Mouse (Mus musculus) liver, embryonic 12.5 days (tissue): ENCODE results near the gene Nlrp4a. TPM values are rescaled to one million over a fixed set of nuclear protein-coding genes. Genes with fewer than 3 reads are reported as not detected.
"Not testable (repeated sequence)": the region's sequence is repeated elsewhere in the genome, so short reads cannot be mapped to it uniquely, and the experiment has no call there.

ENCODE experiments used
- ATAC-seq: fragments of 200-750 bp; cut with Nextera tagmentation; 2 replicates; pipeline ENCODE4 v1.8.0; 2017; ENCODE audit warnings: moderate number of reproducible peaks, mild to moderate bottlenecking, moderate library complexity
- H3K27ac ChIP-seq: fragments of 300-500 bp; sonication (generic); 2 replicates; pipeline ENCODE4 v1.5.1; 2016; ENCODE audit warnings: mild to moderate bottlenecking
- H3K27me3 ChIP-seq: fragments of 300-500 bp; sonication (generic); replicated peaks from 2 replicates; pipeline ENCODE4 v1.6.1; 2016; ENCODE audit warnings: mild to moderate bottlenecking, moderate library complexity
- H3K36me3 ChIP-seq: fragments of 300-500 bp; sonication (generic); 2 replicates; pipeline ENCODE4 v1.6.1; 2016; ENCODE audit warnings: mild to moderate bottlenecking, moderate library complexity
- H3K4me1 ChIP-seq: fragments of 300-500 bp; sonication (generic); 2 replicates; pipeline ENCODE4 v1.6.1; 2016
- H3K4me2 ChIP-seq: fragments of 300-500 bp; sonication (generic); 2 replicates; pipeline ENCODE4 v1.6.1; 2016; ENCODE audit warnings: mild to moderate bottlenecking, moderate library complexity
- H3K4me3 ChIP-seq: fragments of 300-500 bp; sonication (generic); 2 replicates; pipeline ENCODE4 v1.5.1; 2016; ENCODE audit warnings: mild to moderate bottlenecking, moderate library complexity
- H3K9ac ChIP-seq: fragments of 300-500 bp; sonication (generic); 2 replicates; pipeline ENCODE4 v1.6.1; 2016; ENCODE audit warnings: mild to moderate bottlenecking, moderate library complexity
- H3K9me3 ChIP-seq: fragments of 300-500 bp; sonication (generic); replicated peaks from 2 replicates; pipeline ENCODE4 v1.6.1; 2016; ENCODE audit warnings: mild to moderate bottlenecking, moderate library complexity
- WGBS: fragments of 180-500 bp; shearing (Covaris S2); methylation state at CpG from one replicate; pipeline ENCODE4 v1.1.7; 2016; ENCODE audit not compliant: insufficient replicate concordance; 5-methylcytosine and 5-hydroxymethylcytosine counted together
- polyA plus RNA-seq: library from polyadenylated mRNA; unstranded; fragments of >200 nt; fragmentation: Nextera tagmentation; extraction: Ambion mirVana; gene quantifications from 2 replicates; pipeline ENCODE4 v1.2.1, GENCODE M21; 2016

Nlrp4a gene
- polyA plus RNA-seq = not detected in 2 replicates

DNA sequence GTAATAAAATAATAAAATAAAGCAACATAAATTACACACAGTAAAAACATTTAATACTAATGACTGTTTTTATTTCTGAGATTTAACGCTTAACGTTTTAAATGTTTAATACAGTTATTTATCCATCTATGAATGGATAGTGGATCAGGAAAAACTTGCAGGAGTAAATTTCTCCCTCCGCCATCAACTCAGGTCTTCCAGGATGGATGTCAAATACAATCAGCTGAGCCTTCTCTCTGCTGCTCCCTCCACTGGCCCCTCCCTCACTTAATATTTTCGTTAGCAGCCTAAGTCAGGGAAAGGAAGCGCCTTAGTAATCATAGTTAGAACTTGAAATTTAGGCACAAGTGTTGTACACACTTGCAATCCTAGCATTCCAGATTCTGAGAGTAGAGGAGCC is at the start of gene Nlrp4a:
Gene Nlrp4a, plus strand, starts transcription at position 301 of the 400 bp plus-strand sequence.
- Histone ChIP-seq H3K4me1 (no peaks in the 10 kb centered on the region), H3K27ac (no peak within 1 kb of the TSS), H3K9ac (no peak within 1 kb of the TSS), H3K36me3 (no peaks in the 10 kb centered on the region), H3K4me2 (no peak within 1 kb of the TSS), H3K27me3 (no peaks in the 10 kb centered on the region), H3K4me3 (no peak within 1 kb of the TSS), H3K9me3 (no peaks in the 10 kb centered on the region)
- ATAC-seq = no peak
- WGBS = 61% methylated on average over 5 of the region's 5 CpGs

DNA sequence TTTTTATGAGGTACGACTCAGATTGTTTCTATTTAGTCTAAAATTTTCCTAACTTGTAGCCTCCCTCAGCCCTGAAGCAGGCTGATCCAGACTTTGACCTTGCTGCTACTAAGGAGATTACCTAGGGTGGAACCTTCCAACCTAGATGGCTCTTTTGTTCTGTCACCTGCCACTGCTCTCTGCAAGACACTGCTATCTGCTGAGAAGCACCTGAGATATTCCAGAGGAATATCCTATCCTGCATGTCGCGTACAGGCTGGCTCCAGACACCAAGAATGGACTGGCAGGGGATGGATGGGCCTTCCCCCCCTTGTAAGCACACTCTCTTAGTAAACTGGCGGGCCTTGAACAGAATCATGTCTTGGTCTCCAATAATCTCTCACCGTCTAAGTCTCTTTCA is 48.2 kb upstream of the Nlrp4a start:
- not testable (repeated sequence) for H3K9ac ChIP-seq, H3K4me2 ChIP-seq, H3K27ac ChIP-seq, H3K4me3 ChIP-seq, H3K27me3 ChIP-seq, ATAC-seq, H3K9me3 ChIP-seq, H3K36me3 ChIP-seq, H3K4me1 ChIP-seq
- 63% methylated on average over 5 of the region's 5 CpGs for WGBS

DNA sequence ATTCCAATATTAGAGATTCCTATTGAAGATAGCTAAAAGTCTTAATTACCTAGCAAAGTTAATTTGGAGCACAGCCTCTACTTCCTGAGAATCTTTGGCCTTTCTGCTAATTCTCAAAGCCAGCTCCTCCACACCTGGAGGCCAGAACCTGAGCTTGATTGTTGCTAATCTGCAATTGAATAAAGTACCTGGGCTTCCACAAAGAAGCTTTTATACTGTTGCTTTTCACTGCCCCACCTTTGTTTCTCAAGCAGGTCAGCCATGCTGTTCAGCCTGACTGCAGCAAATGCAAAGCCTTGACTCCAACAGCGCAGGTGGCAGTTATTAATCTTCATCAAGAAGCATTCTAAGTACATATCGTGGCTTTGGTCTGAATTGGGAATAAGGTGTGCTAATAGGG is 43.8 kb upstream of the Nlrp4a start:
- not testable (repeated sequence) for H3K36me3 ChIP-seq, H3K4me1 ChIP-seq, H3K4me3 ChIP-seq, H3K27me3 ChIP-seq, H3K9ac ChIP-seq, ATAC-seq, H3K9me3 ChIP-seq, H3K27ac ChIP-seq, H3K4me2 ChIP-seq
- 43% methylated on average over 2 of the region's 2 CpGs for WGBS

DNA sequence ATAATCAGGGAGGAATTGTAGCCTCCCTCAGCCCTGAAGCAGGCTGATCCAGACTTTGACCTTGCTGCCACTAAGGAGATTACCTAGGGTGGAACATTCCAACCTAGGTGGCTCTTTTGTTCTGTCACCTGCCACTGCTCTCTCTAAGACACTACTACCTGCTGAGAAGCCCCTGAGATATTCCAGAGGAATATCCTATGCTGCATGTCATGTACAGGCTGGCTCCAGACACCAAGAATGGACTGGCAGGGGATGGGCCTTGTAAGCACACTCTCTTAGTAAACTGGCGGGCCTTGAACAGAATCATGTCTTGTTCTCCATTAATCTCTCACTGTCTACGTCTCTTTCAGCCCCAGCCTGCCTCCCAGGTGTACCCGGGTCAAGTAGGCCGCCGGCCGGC is 43.1 kb upstream of the Nlrp4a start:
- H3K27me3 ChIP-seq, H3K4me3 ChIP-seq, H3K4me2 ChIP-seq, H3K9me3 ChIP-seq, H3K36me3 ChIP-seq, H3K9ac ChIP-seq, ATAC-seq, H3K4me1 ChIP-seq, H3K27ac ChIP-seq: not testable (repeated sequence)
- WGBS = 74% methylated on average over 6 of the region's 6 CpGs

DNA sequence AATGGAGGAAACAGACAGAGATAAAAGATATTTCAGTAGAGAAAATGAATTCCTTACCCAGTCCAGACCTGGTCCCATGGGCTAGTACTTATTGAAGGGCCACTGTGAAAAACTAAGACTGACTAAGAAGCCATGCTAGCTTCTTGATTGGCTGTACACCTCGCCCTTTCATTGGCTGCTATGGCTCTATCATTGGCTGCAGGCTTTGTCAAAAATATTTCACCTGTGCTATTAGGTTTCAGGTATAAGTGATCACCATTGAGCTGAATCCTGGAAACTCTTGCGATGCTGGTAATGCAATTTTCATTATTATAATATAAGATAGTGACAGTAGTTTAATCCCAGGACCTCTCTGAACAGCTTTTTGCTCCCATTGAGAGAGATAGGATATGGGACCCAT is 31.3 kb upstream of the Nlrp4a start, which contains the start of gene Nlrp9c:
Gene Nlrp9c, minus strand, starts transcription at position 101 of the 400 bp plus-strand sequence.
- not testable (repeated sequence) for ATAC-seq, H3K27me3 ChIP-seq, H3K4me1 ChIP-seq, H3K9ac ChIP-seq, H3K27ac ChIP-seq, H3K36me3 ChIP-seq, H3K4me2 ChIP-seq, H3K9me3 ChIP-seq, H3K4me3 ChIP-seq
- WGBS = 38% methylated on average over 2 of the region's 2 CpGs

DNA sequence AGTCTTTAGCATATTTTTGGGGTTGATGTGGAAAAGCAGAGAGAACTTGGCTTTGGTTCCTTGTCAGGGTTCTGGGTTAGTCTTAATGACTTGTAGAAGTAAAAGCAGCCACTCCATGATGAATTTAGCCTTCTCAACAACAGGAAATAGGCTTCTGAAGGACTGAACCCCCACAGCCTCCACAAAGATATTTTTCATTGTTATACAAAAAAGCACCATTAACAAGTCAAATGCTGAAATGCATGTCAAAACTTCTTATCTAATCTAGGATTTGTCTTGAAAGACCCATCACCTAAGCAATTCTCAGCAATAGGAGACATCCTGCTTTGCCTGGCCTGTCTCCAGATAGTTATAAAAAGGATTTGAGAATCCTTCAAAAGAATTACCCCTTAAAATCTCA is 41.8 kb downstream of the Nlrp4a start:
- Histone ChIP-seq H3K4me2 (no peak overlapping the region), H3K36me3 (no peaks in the 10 kb centered on the region), H3K9me3 (0 out of 2 replicates have a peak, but pooled peaks cover 3% of the 10 kb centered on the region), H3K27ac (no peak overlapping the region), H3K4me3 (no peak overlapping the region), H3K4me1 (no peaks in the 10 kb centered on the region), H3K27me3 (no peaks in the 10 kb centered on the region), H3K9ac (no peak overlapping the region)
- ATAC-seq = no peak

DNA sequence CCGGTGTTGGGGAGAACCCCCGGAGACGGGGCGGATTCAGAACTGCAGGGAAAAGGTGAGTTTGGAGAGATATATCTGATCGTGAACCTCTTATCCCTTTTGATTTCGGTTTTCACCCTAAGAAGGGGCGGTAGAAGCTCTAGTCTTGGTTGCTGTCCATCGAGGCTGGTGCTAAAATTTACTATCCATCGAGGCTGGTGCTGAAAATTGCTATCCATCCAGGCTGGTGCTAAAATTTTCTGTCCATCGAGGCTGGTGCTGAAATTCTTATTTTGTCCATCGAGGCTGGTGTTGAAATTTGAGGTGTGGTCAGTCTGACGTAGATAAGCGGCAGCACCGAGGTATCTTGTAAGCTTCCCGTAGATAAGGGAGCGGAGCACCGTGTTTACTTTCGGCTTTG is 54.6 kb downstream of the Nlrp4a start:
- not testable (repeated sequence) for ATAC-seq, H3K27me3 ChIP-seq, H3K4me3 ChIP-seq, H3K27ac ChIP-seq, H3K36me3 ChIP-seq, H3K4me1 ChIP-seq, H3K9ac ChIP-seq, H3K4me2 ChIP-seq, H3K9me3 ChIP-seq
- 69% methylated on average over 18 of the region's 18 CpGs for WGBS

Other genes with a start within 250 kb of the Nlrp4a start
- not detected in 2 replicates for gene Vmn1r184, start 174.8 kb upstream of the Nlrp4a start, polyA plus RNA-seq
- not detected in 2 replicates for gene Cyp2a4, start 127.9 kb upstream of the Nlrp4a start, polyA plus RNA-seq
- gene Nlrp9c, start 31.4 kb upstream of the Nlrp4a start, polyA plus RNA-seq = not detected in 2 replicates
- not detected in 2 replicates for gene Nlrp9a, start 99.9 kb downstream of the Nlrp4a start, polyA plus RNA-seq
- gene Vmn1r185, start 183.4 kb downstream of the Nlrp4a start, polyA plus RNA-seq = not detected in 2 replicates